Comparison of ENCODE assay signal across 20 mouse cellular contexts in genomic region chr3:54246416-54246815, GRCm38 (mm10).
DNase-seq lines count a peak whose midpoint lies in the region; ATAC-seq and TF ChIP-seq lines count a peak whose summit lies in the region.
"Had no signal": no experiment of that assay in that cellular context is flagged by ENCODE, and none has a peak within 500 bp of the region (broad histone marks: within the 10 kb centered on the region; RNA-seq: fewer than 3 reads in every experiment).

No protein-coding gene starts in this region.

- no peaks in the 10 kb centered on the region for H3K79me2 ChIP-seq in liver, adult 2 months (ENCODE audit: control insufficient read depth, insufficient read depth, low read length)

- no peak overlapping the region for H3K27ac ChIP-seq in heart, embryonic 10.5 days
- H3K27ac ChIP-seq in liver, adult 2 months (replicated peaks; ENCODE audit: insufficient read depth, low read depth, low read length) = no peak overlapping the region
- H3K27ac ChIP-seq: heart, embryonic 15.5 days; macrophage; stomach, embryonic 15.5 days had no signal

- peak; percentile 88 for DNase-seq in heart, adult 11 months
- DNase-seq in heart, embryonic 10.5 days (ENCODE audit: low spot score) = no peak
- peak; percentile 30 for DNase-seq in liver, adult 2 months (ENCODE audit: extremely low read depth, low read depth, low spot score)
- no peak for DNase-seq in liver
- DNase-seq in 3T3-L1 (ENCODE audit: low read depth, low spot score) = peak; percentile 36
- peak; percentile 79 for DNase-seq in brain, adult 2 months (ENCODE audit: low read depth, low spot score)
- no peak for DNase-seq in urinary bladder, postnatal 36 days (ENCODE audit: low spot score in 2 of 2)
- DNase-seq: adrenal gland, adult 8-10 months; cerebellum, adult 9-11 months; lung, adult 18-20 months; retina, postnatal 1 day; thymus, adult 2 months had no signal

- H3K9me3 ChIP-seq in heart, embryonic 10.5 days = no peaks in the 10 kb centered on the region
- H3K9me3 ChIP-seq: heart, embryonic 15.5 days; stomach, embryonic 15.5 days had no signal

- H3K27me3 ChIP-seq in heart, embryonic 10.5 days (ENCODE audit: insufficient read depth, poor library complexity, severe bottlenecking) = no peaks in the 10 kb centered on the region
- peaks cover 4% of the 10 kb centered on the region; the same call in 1 of the 2 replicates for H3K27me3 ChIP-seq in liver, adult 2 months (ENCODE audit: control insufficient read depth, insufficient read depth, low read length)
- H3K27me3 ChIP-seq: heart, embryonic 15.5 days; stomach, embryonic 15.5 days had no signal

- no peak for TF ChIP-seq CTCF in liver, adult 2 months (IDR thresholded peaks at IDR 0.05; ENCODE audit: low read depth, low read length)

- no peaks in the 10 kb centered on the region for H3K4me1 ChIP-seq in heart, embryonic 10.5 days
- H3K4me1 ChIP-seq in liver, adult 2 months (ENCODE audit: control insufficient read depth, insufficient read depth, low read length) = no peaks in the 10 kb centered on the region
- H3K4me1 ChIP-seq: heart, embryonic 15.5 days; stomach, embryonic 15.5 days had no signal

- no peak overlapping the region for H3K4me3 ChIP-seq in heart, embryonic 10.5 days
- H3K4me3 ChIP-seq in liver, adult 2 months (ENCODE audit: insufficient read depth, low read depth, low read length) = no peak overlapping the region
- H3K4me3 ChIP-seq: erythroblast, embryonic 14.5 days; heart, embryonic 15.5 days; stomach, embryonic 15.5 days had no signal

- 70% methylated on average over 2 of the region's 2 CpGs for WGBS in heart, embryonic 10.5 days
- WGBS in liver, adult 2 months = 59% methylated on average over 2 of the region's 2 CpGs

- H3K36me3 ChIP-seq in heart, embryonic 10.5 days = no peaks in the 10 kb centered on the region
- H3K36me3 ChIP-seq in liver, adult 2 months (ENCODE audit: control insufficient read depth, insufficient read depth, low read length) = no peaks in the 10 kb centered on the region
- H3K36me3 ChIP-seq: heart, embryonic 15.5 days; stomach, embryonic 15.5 days had no signal

- no peak for TF ChIP-seq POLR2A in liver, adult 2 months (IDR thresholded peaks at IDR 0.05; ENCODE audit: extremely low read depth, insufficient read depth, low read length)

- no peak for ATAC-seq in megakaryocyte progenitor cell, adult 5-6 weeks (replicated peaks; ENCODE audit: poor library complexity)
- ATAC-seq: forebrain, embryonic 16.5 days; hindbrain, embryonic 16.5 days; intestine, postnatal 0 days had no signal

- H3K9ac ChIP-seq in liver, adult 2 months (ENCODE audit: low read depth, low read length) = no peak overlapping the region
- H3K9ac ChIP-seq: heart, embryonic 15.5 days; stomach, embryonic 15.5 days had no signal

Comparison
In these comparisons a context has a peak if more than half of its experiments do, and no peak if none do; other contexts are left out.
1. DNase-seq: peak in heart, adult 11 months (single experiment), liver, adult 2 months (single experiment), 3T3-L1 (single experiment) and brain, adult 2 months (single experiment); none in heart, embryonic 10.5 days (single experiment), liver (single experiment) and urinary bladder, postnatal 36 days (0 of 2).